Mouse (Mus musculus) intestine, postnatal 0 days (tissue): ENCODE results near the gene Pkig. TPM values are rescaled to one million over a fixed set of nuclear protein-coding genes. Genes with fewer than 3 reads are reported as not detected.
"Not testable (repeated sequence)": the region's sequence is repeated elsewhere in the genome, so short reads cannot be mapped to it uniquely, and the experiment has no call there.

Source experiments
- ATAC-seq: fragments of 200-750 bp; cut with Nextera tagmentation; 2 replicates; pipeline ENCODE4 v1.8.0; 2017; ENCODE audit warnings: mild to moderate bottlenecking, moderate TSS enrichment, moderate library complexity
- H3K27ac ChIP-seq: fragments of 300-500 bp; sonication (generic); 2 replicates; pipeline ENCODE4 v1.5.1; 2014; ENCODE audit warnings: mild to moderate bottlenecking, low read depth, low read length, moderate library complexity
- H3K27me3 ChIP-seq: fragments of 300-500 bp; sonication (generic); replicated peaks from 2 replicates; pipeline ENCODE4 v1.6.1; 2014; ENCODE audit warnings: low read length, mixed read lengths; ENCODE audit not compliant: control insufficient read depth, insufficient read depth
- H3K36me3 ChIP-seq: fragments of 300-500 bp; sonication (generic); 2 replicates; pipeline ENCODE4 v1.6.1; 2014; ENCODE audit warnings: mild to moderate bottlenecking, moderate library complexity; ENCODE audit not compliant: control insufficient read depth, insufficient read depth
- H3K4me1 ChIP-seq: fragments of 300-500 bp; sonication (generic); replicated peaks from 2 replicates; pipeline ENCODE4 v1.6.1; 2014; ENCODE audit warnings: antibody characterized with exemption, low read length, mixed read lengths; ENCODE audit not compliant: control insufficient read depth, insufficient read depth
- H3K4me2 ChIP-seq: fragments of 300-500 bp; sonication (generic); replicated peaks from 2 replicates; pipeline ENCODE4 v1.6.1; 2014; ENCODE audit warnings: low read depth, mild to moderate bottlenecking, moderate library complexity
- H3K4me3 ChIP-seq: fragments of 300-500 bp; sonication (generic); 2 replicates; pipeline ENCODE4 v1.5.1; 2014; ENCODE audit warnings: low read depth, low read length
- H3K9ac ChIP-seq: fragments of 300-500 bp; sonication (generic); 2 replicates; pipeline ENCODE4 v1.6.1; 2014; ENCODE audit warnings: mild to moderate bottlenecking, low read depth, low read length
- H3K9me3 ChIP-seq: fragments of 300-500 bp; sonication (generic); 2 replicates; pipeline ENCODE4 v1.6.1; 2016; ENCODE audit warnings: mixed run types; ENCODE audit not compliant: control insufficient read depth
- CTCF ChIP-seq: sonication (generic); IDR thresholded peaks from 2 replicates; pipeline ENCODE4 v1.5.1; 2016; ENCODE audit warnings: low read depth, mild to moderate bottlenecking, control low read depth, antibody characterized with exemption, moderate library complexity
- WGBS: fragments of 180-500 bp; shearing (Covaris S2); extraction: QIAGEN DNeasy Blood & Tissue Kit; methylation state at CpG from one replicate; pipeline ENCODE4 v1.1.7; 2014; 5-methylcytosine and 5-hydroxymethylcytosine counted together
- polyA plus RNA-seq: library from polyadenylated mRNA; unstranded; fragments of >200 nt; fragmentation: Nextera tagmentation; extraction: Ambion mirVana; gene quantifications from 2 replicates; pipeline ENCODE4 v1.2.1, GENCODE M21; 2015

The Pkig gene
- polyA plus RNA-seq, 1 experiment from 2014 or later, result 116 TPM

GRCm38 (mm10) chr2:163645700-163646460 is 12.3 kb upstream of the Pkig start:
- Histone ChIP-seq H3K9me3 (no peaks in the 10 kb centered on the region), H3K4me2 (peak overlapping the region; percentile 63), H3K9ac (no peak overlapping the region), H3K27ac (peak overlapping the region; percentile 98; the same call in 1 of the 2 replicates), H3K36me3 (peaks cover 8% of the 10 kb centered on the region; the same call in 1 of the 2 replicates), H3K4me1 (peaks cover 8% of the 10 kb centered on the region; the same call in 1 of the 2 replicates), H3K4me3 (no peak overlapping the region), H3K27me3 (no peaks in the 10 kb centered on the region)
- 64% methylated on average over 11 of the region's 11 CpGs for whole genome bisulfite sequencing
- no peak for TF ChIP-seq CTCF
- ATAC-seq, result no peak

- H3K36me3 ChIP-seq, result peaks cover 8% of the 10 kb centered on the region; the same call in 1 of the 2 replicates
- H3K27ac ChIP-seq, result no peak overlapping the region
- no peak for ATAC-seq
- no peak overlapping the region for H3K4me3 ChIP-seq
- no peak for TF ChIP-seq CTCF
- H3K9ac ChIP-seq, result no peak overlapping the region
- 83% methylated on average over 5 of the region's 5 CpGs for WGBS
- H3K9me3 ChIP-seq, result no peaks in the 10 kb centered on the region
- peaks cover 7% of the 10 kb centered on the region; the same call in 1 of the 2 replicates for H3K4me1 ChIP-seq
- H3K4me2 ChIP-seq, result no peak overlapping the region
- H3K27me3 ChIP-seq, result no peaks in the 10 kb centered on the region
Observed at GRCm38 (mm10) chr2:163646461-163647080, 11.6 kb upstream of the Pkig start.

- H3K4me2 ChIP-seq, H3K36me3 ChIP-seq, H3K4me1 ChIP-seq, H3K9ac ChIP-seq, H3K27me3 ChIP-seq, ATAC-seq, H3K27ac ChIP-seq, H3K4me3 ChIP-seq, H3K9me3 ChIP-seq: not testable (repeated sequence)
- 96% methylated on average over 8 of the region's 12 CpGs for WGBS
Observed at GRCm38 (mm10) chr2:163655699-163656098, 2.5 kb upstream of the Pkig start.

- Histone ChIP-seq H3K27me3 (no peaks in the 10 kb centered on the region), H3K4me1 (peaks cover 8% of the 10 kb centered on the region; the same call in 1 of the 2 replicates), H3K9ac (no peak overlapping the region), H3K36me3 (no peaks in the 10 kb centered on the region), H3K4me2 (0 out of 2 replicates have a peak overlapping the region, but pooled peaks have one; percentile 59), H3K4me3 (no peak overlapping the region), H3K9me3 (no peaks in the 10 kb centered on the region), H3K27ac (no peak overlapping the region)
- TF ChIP-seq CTCF, result no peak
- no peak for ATAC-seq
- 89% methylated on average over 2 of the region's 2 CpGs for WGBS
Observed at GRCm38 (mm10) chr2:163657486-163657885, 700 bp upstream of the Pkig start.

- peak overlapping the region; percentile 70; the same call in 1 of the 2 replicates for H3K27ac ChIP-seq
- WGBS, result under 1% methylated on average over 8 of the region's 8 CpGs
- TF ChIP-seq CTCF, result no peak
- H3K4me1 ChIP-seq, result peaks cover 8% of the 10 kb centered on the region; the same call in 1 of the 2 replicates
- H3K36me3 ChIP-seq, result no peaks in the 10 kb centered on the region
- H3K4me3 ChIP-seq, result peak overlapping the region; percentile 60
- peak overlapping the region; percentile 60; the same call in 1 of the 2 replicates for H3K9ac ChIP-seq
- H3K9me3 ChIP-seq, result no peaks in the 10 kb centered on the region
- no peaks in the 10 kb centered on the region for H3K27me3 ChIP-seq
- H3K4me2 ChIP-seq, result peak overlapping the region; percentile 59
- ATAC-seq, result peak; percentile 54
Observed at GRCm38 (mm10) chr2:163658941-163659340, 755 bp downstream of the Pkig start.

- Histone ChIP-seq H3K27ac (peak overlapping the region; percentile 70; the same call in 1 of the 2 replicates), H3K4me2 (peak overlapping the region; percentile 59), H3K36me3 (peaks cover 3% of the 10 kb centered on the region; the same call in 1 of the 2 replicates), H3K9ac (0 out of 2 replicates have a peak overlapping the region, but pooled peaks have one; percentile 60), H3K4me1 (peaks cover 8% of the 10 kb centered on the region; the same call in 1 of the 2 replicates), H3K4me3 (no peak overlapping the region), H3K27me3 (no peaks in the 10 kb centered on the region), H3K9me3 (no peaks in the 10 kb centered on the region)
- TF ChIP-seq CTCF, result no peak
- ATAC-seq, result no peak
- WGBS, result 82% methylated on average over 12 of the region's 12 CpGs
Observed at GRCm38 (mm10) chr2:163659431-163659830, 1.2 kb downstream of the Pkig start.
